Mouse (Mus musculus) brown adipose tissue, adult 24 weeks (tissue): ENCODE results near the gene Marveld3. TPM values are rescaled to one million over a fixed set of nuclear protein-coding genes. Genes with fewer than 3 reads are reported as not detected.

Source experiments
- H3K27ac ChIP-seq: fragments of 200-500 bp; replicated peaks from 2 replicates; pipeline ENCODE4 v1.5.1; 2012; ENCODE audit warnings: low read depth, mild to moderate bottlenecking, low read length
- H3K4me1 ChIP-seq: fragments of 200-500 bp; 2 replicates; pipeline ENCODE4 v1.6.1; 2012; ENCODE audit warnings: low read length, mixed read lengths; ENCODE audit not compliant: control insufficient read depth, insufficient read depth, insufficient read length
- H3K4me3 ChIP-seq: fragments of 200-500 bp; 2 replicates; pipeline ENCODE4 v1.5.1; 2012; ENCODE audit warnings: low read depth, mild to moderate bottlenecking, low read length, moderate library complexity; ENCODE audit not compliant: insufficient read depth
- polyA plus RNA-seq: library from polyadenylated mRNA; stranded (reverse); fragments of >200 nt; gene quantifications from 2 replicates; pipeline ENCODE4 v1.2.4, GENCODE M21; 2012; ENCODE audit not compliant: missing spikeins, insufficient read depth, insufficient read length

Marveld3 gene
- polyA plus RNA-seq, 1 experiment: not detected

GRCm38 (mm10) chr8:109948285-109948564 is 13.8 kb downstream of the Marveld3 start:
- Histone ChIP-seq H3K27ac (no peak overlapping the region), H3K4me3 (no peak overlapping the region), H3K4me1 (no peaks in the 10 kb centered on the region)

GRCm38 (mm10) chr8:109947447-109948284 is 14.3 kb downstream of the Marveld3 start:
- Histone ChIP-seq H3K4me3 (no peak overlapping the region), H3K4me1 (no peaks in the 10 kb centered on the region), H3K27ac (no peak overlapping the region)

- Histone ChIP-seq H3K4me3 (no peak overlapping the region), H3K4me1 (no peaks in the 10 kb centered on the region), H3K27ac (no peak overlapping the region)
Observed at GRCm38 (mm10) chr8:109946272-109946671, 15.7 kb downstream of the Marveld3 start.

GRCm38 (mm10) chr8:109945694-109946093 is 16.3 kb downstream of the Marveld3 start:
- H3K27ac ChIP-seq: no peak overlapping the region
- no peaks in the 10 kb centered on the region for H3K4me1 ChIP-seq
- no peak overlapping the region for H3K4me3 ChIP-seq

- Histone ChIP-seq H3K4me3 (no peak overlapping the region), H3K27ac (no peak overlapping the region), H3K4me1 (no peaks in the 10 kb centered on the region)
Observed at GRCm38 (mm10) chr8:109945153-109945632, 16.8 kb downstream of the Marveld3 start.

GRCm38 (mm10) chr8:109941606-109942360 is 20.2 kb downstream of the Marveld3 start:
- H3K27ac ChIP-seq: no peak overlapping the region
- H3K4me1 ChIP-seq: no peaks in the 10 kb centered on the region
- no peak overlapping the region for H3K4me3 ChIP-seq

GRCm38 (mm10) chr8:109920406-109921390 is 41.3 kb downstream of the Marveld3 start:
- Histone ChIP-seq H3K4me1 (no peaks in the 10 kb centered on the region), H3K4me3 (no peak overlapping the region), H3K27ac (no peak overlapping the region)

GRCm38 (mm10) chr8:109917277-109917676 is 44.7 kb downstream of the Marveld3 start:
- H3K27ac ChIP-seq: no peak overlapping the region
- H3K4me1 ChIP-seq: no peaks in the 10 kb centered on the region
- H3K4me3 ChIP-seq: no peak overlapping the region

GRCm38 (mm10) chr8:109907376-109907775 is 54.6 kb downstream of the Marveld3 start:
- Histone ChIP-seq H3K27ac (no peak overlapping the region), H3K4me1 (no peaks in the 10 kb centered on the region), H3K4me3 (no peak overlapping the region)

GRCm38 (mm10) chr8:109906907-109907306 is 55.1 kb downstream of the Marveld3 start:
- no peaks in the 10 kb centered on the region for H3K4me1 ChIP-seq
- no peak overlapping the region for H3K4me3 ChIP-seq
- H3K27ac ChIP-seq: no peak overlapping the region

GRCm38 (mm10) chr8:109904928-109905668 is 56.9 kb downstream of the Marveld3 start:
- H3K27ac ChIP-seq: no peak overlapping the region
- H3K4me1 ChIP-seq: no peaks in the 10 kb centered on the region
- H3K4me3 ChIP-seq: no peak overlapping the region

GRCm38 (mm10) chr8:109903909-109904469 is 58.0 kb downstream of the Marveld3 start:
- Histone ChIP-seq H3K4me3 (no peak overlapping the region), H3K4me1 (no peaks in the 10 kb centered on the region), H3K27ac (no peak overlapping the region)

GRCm38 (mm10) chr8:109902379-109902778 is 59.6 kb downstream of the Marveld3 start:
- H3K4me3 ChIP-seq: no peak overlapping the region
- no peaks in the 10 kb centered on the region for H3K4me1 ChIP-seq
- no peak overlapping the region for H3K27ac ChIP-seq
